Mouse (Mus musculus) retina, postnatal 1 day (tissue): ENCODE measurements around the gene Olfr356.

Source experiments
- DNase-seq: peaks from one replicate; pipeline ENCODE4 v3.0.0-alpha.2; 2012

Gene Olfr356

GRCm38 (mm10) chr2:36936821-36937220 lies at the start of gene Olfr356:
Olfr356 (plus strand) TSS chr2:36937121.
- no peak for DNase-seq

GRCm38 (mm10) chr2:36892836-36893235 lies 44.1 kb upstream of the Olfr356 start, which contains the start of gene Olfr353:
Olfr353 (minus strand) TSS chr2:36892936.
- no peak for DNase-seq

- DNase-seq = no peak
Observed at GRCm38 (mm10) chr2:36897114-36897513, 39.8 kb upstream of the Olfr356 start.

- no peak for DNase-seq
Observed at GRCm38 (mm10) chr2:36905380-36905779, 31.5 kb upstream of the Olfr356 start, which contains the start of gene Olfr354. Olfr354 (plus strand) TSS chr2:36905680.

GRCm38 (mm10) chr2:36928797-36929196 lies 8.1 kb upstream of the Olfr356 start, which contains the start of gene Olfr355:
Olfr355 (minus strand) TSS chr2:36928897.
- no peak for DNase-seq
